Mouse (Mus musculus): ENCODE data around the gene Klk8.

The Klk8 gene

DNA sequence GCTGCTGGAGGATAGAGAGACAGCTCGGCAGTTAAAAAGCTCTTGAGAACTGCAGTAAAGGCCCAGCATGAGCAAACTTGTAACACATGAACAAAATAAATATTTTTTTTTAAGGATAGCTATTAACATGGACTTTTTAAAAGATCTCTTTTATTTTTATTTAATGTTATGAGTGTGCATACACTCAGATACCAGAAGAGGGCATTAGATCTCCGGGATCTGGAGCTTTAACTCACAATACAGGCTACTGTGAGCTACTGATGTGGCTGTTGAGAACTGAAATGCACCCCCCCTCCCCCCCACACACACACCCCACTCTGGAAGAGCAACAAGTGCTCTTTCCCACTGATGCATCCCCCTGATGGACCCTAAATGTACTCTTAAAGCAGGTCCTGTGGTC, 8.1 kb upstream of the Klk8 start:
- in situ Hi-C loops (cut with MboI; ENCODE audit: unreplicated experiment in 2 of 2) = no loop called here

DNA sequence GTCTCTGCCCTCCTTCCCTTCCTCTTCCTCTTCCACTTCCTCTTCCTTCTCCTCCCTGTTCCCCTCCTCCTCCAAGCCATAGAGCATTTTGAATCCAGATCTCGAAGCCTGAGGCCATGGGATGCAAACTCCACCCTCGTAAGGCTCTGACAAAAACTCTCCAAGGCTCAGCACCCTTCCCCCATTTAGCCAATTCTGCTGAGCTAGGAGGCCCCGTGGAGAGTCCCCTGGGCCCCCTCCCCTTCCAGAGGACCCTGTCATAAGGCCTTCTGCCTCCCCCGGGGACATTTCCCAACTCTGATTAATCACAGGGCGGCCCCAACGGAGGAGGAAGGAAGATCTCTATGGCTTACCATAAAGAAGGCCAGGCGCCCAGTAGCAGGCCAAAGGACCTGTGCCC, 5.8 kb upstream of the Klk8 start, which contains the start of gene Klk9:
Klk9 (plus strand) TSS at position 301 of the 400 bp plus-strand sequence.
- in situ Hi-C loops (cut with MboI; ENCODE audit: unreplicated experiment in 2 of 2) = no loop called here

DNA sequence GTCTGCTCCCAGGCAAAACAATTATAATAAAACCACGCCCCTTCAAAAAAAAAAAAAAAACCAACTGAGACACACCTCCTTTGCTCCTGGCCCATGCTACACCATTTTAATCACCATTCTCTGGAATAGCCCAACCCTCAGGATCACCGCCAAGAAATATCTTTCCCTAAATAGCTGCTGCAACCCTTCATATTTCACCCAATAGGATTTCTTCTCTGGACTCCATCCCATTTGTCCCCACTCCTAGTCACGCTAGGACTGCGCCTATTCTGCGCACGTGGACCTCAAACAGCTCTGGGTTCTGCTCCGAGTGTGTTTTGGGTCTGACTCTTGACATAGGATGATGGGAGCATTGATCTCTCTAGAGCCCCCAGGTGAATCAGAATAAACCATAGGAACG, 1.0 kb upstream of the Klk8 start:
- in situ Hi-C loops (cut with MboI; ENCODE audit: unreplicated experiment in 2 of 2) = no loop called here

DNA sequence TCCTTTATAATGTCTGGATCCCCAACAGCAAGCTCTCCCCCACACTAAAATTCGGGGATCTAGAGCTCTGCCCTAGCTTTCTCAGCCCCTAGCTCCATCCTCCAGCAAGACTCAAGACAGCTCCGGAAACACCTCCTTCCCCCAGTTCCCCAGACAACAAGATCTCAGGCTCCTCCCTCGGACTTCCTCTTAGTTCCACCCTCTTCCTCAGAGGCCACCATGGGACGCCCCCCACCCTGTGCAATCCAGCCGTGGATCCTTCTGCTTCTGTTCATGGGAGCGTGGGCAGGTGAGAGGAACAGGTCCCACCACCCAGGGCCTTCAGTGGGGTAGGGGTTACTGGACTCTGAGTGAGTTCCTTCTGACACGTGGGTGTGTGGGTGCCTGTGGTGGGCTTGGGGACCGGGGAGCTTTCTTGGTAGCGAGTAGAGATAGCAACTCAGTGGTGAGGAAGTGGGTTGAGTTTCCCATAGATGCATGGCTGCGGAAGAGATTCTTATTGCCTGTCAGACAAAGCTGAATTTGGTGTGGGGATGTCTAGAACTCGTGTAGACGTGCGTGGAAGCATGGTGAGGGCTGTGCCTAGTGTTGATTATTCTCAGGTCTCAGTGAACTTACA, 576 bp downstream of the Klk8 start:
- in situ Hi-C loops (cut with MboI; ENCODE audit: unreplicated experiment in 2 of 2) = no loop called here

DNA sequence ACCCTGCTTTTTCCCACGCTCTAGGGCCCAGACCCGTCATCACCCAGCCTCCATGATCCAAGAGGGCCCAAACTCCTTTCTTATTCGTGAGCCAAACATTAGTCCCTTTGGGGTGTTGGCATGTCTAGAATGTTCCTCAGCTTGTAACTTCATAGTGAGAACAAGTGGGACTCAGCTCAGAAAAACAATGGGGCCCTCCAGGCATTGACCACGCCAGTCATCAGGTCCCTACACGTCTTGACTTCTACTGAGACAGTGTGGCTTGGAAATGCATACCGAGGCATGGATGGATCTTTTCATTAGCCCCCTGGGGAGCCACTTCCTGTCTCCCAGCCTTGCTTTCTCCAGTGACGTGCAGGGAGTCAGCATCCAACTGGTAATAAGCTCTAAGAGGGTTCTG, 2.5 kb downstream of the Klk8 start:
- in situ Hi-C loops (cut with MboI; ENCODE audit: unreplicated experiment in 2 of 2) = no loop called here

DNA sequence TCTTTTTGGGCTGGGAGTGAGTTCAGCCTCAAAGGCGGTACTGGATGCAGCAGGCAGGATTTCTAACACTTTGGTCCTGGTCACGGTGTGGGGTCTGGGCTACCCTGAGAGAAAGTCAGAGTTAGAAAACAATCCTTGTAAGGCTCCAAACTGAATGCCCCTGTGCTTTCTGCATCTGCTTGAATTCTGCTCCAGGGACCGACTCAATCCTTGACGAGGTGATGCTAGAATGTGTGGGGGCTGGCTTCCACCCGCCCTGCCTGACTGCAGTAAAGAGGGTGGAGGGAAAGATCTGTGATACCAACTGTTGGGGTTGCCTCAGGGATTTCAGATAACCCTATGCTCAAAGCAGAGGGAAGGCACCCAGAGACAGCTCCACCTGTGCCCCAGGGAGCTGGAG, 13.6 kb downstream of the Klk8 start, which contains the start of gene Klk7:
Klk7 (plus strand) TSS at position 301 of the 400 bp plus-strand sequence.
- in situ Hi-C loops (cut with MboI; ENCODE audit: unreplicated experiment in 2 of 2) = no loop called here

DNA sequence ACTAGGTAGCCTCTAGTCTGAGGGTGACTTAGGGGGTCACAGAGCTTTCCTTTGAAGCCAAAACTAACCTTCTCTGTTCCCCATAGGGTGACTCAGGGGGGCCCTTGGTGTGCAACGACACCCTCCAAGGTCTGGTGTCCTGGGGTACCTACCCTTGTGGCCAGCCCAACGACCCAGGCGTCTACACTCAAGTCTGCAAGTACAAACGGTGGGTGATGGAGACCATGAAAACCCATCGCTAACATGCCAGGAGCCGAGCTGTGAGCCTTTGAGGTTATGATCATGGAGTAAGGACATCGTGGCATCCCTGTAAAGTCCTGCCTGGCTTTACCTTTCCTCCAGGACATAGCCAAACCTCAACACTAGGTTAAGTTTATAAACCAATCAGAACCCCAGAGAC, 17.8 kb downstream of the Klk8 start:
- in situ Hi-C loops (cut with MboI; ENCODE audit: unreplicated experiment in 2 of 2) = no loop called here

DNA sequence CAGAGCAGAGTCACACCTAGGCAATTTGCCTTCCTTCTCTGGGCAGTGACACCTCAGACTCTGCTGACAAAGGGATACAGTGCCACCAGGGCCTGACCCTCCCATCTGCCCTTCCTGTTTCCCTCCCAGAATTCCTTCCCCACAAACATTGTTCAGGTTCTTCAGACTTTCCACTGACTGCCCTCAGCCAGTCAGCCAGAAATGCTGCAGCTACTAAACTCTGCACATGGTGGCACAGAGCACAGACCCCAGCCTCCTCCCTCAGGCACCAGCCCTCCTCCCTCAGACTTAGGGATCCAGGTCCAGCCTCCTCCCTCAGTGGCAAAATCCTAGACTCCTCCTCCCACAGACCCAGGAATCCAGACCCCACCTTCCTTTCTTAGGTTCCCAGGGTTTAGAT, 19.4 kb downstream of the Klk8 start:
- in situ Hi-C loops (cut with MboI; ENCODE audit: unreplicated experiment in 2 of 2) = no loop called here

DNA sequence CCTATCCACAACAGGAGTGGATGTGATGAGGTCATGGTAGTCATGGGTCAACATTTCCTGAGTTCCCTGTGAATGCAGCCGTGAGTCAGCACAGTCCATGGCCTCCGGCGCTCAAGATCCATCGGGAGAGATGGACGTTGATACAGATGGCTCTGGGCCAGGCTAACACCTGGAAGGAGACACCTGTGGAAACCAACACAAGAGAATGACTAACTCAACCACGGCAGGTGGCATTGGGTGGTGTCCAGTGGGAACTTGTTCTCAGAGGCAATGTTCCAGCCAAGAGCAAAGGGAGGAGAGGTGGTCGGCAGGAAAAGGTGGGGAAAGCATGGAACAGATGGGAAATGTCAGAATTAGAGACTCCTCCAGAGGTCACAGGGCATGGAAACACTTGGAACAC, 24.2 kb downstream of the Klk8 start:
- in situ Hi-C loops (cut with MboI; ENCODE audit: unreplicated experiment in 2 of 2) = no loop called here

DNA sequence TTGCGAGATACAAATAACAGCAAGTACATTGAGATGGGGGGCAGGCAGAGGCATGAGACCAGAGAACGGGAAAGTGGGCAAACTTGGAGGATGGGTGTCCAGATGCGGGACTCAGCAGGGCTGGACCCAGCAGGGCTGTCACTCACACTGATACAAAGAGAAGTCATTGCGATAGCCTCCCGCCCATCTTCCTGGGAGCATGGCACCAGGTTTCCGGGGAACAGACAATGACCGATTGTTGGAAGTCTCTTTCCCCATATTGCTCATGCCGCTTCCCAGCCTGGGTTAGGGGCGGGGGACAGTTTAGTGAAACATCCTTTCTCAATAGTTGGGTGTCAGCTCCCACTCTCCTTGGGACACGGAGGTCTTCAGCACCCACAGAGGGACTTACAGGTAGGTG, 26.8 kb downstream of the Klk8 start, which contains the start of gene Klk6:
Klk6 (plus strand) TSS at position 301 of the 400 bp plus-strand sequence.
- in situ Hi-C loops (cut with MboI; ENCODE audit: unreplicated experiment in 2 of 2) = no loop called here

DNA sequence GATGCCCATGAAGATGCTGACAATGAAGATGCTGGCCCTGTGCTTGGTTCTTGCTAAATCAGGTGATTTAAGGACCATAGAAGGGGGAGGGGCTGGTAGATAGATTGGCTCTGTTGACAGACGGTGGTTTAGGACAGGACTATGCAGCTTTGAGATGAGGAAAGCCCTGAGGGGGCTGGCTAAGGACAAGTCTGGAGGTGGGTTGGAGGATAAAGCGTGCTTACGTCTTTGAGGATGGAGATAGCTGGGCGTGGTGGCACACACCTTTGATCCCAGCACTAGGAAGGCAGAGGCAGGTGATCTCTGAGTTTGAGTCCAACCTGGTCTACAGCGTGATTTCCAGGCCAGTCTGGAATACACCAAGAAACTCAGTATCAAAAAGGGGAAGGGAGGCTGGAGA, 28.7 kb downstream of the Klk8 start:
- in situ Hi-C loops (cut with MboI; ENCODE audit: unreplicated experiment in 2 of 2) = no loop called here

DNA sequence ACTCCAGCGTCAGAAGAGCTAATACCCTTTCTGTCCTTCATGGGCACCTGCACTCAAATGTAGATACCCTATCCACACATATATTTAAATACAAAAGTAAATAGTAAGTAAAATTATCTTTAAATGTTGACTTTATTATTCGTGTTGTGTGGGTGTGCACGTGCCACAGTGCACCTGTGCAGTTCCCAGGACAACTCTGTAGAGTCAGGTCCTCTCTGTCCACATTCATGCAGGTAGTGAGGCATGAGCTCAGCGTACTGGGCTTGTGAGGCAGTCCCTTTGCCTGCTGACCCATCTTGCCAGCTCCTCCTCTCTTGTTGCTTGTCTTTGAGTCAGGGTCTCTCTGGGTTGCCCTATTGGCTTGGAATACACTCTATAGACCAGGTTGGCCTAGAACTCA, 30.3 kb downstream of the Klk8 start:
- in situ Hi-C loops (cut with MboI; ENCODE audit: unreplicated experiment in 2 of 2) = no loop called here

DNA sequence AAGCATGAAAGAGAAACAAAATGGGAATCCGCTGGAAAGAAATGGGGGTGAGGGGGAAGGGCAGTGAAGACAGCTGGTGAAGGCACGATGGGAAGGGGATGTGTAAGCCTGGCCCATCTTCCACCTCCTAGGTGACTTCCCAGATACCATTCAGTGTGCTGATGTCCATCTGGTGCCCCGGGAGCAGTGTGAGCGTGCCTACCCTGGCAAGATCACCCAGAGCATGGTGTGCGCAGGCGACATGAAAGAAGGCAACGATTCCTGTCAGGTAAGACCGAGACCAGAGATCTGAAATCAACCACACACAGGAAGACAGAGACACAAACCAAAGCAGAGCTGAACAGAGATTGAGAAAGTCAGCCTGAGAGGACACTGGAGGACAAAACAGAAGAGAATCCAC, 31.6 kb downstream of the Klk8 start:
- in situ Hi-C loops (cut with MboI; ENCODE audit: unreplicated experiment in 2 of 2) = no loop called here

DNA sequence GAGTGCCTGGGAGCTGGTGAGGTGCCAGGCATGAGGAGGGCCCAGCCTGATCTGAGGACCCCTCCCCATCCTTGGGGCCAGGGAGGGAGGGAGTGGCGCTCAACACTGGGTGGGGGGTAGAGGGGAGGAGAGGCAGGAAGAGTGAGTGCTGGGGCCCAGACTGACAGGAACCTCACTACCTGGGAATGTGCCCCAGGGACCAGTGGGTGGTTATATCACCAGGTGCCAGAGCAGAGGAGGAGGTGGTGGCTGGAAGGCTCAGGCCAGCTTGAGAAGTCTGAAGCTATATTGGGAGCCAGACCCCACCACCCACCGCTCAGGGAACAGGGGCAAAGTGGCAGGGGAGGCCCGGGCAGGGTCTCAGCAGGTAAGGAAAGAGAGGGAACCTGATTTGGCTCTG, 44.3 kb downstream of the Klk8 start, which contains the start of gene Klk5:
Klk5 (plus strand) TSS at position 271 of the 400 bp plus-strand sequence.
- in situ Hi-C loops (cut with MboI; ENCODE audit: unreplicated experiment in 2 of 2) = no loop called here

DNA sequence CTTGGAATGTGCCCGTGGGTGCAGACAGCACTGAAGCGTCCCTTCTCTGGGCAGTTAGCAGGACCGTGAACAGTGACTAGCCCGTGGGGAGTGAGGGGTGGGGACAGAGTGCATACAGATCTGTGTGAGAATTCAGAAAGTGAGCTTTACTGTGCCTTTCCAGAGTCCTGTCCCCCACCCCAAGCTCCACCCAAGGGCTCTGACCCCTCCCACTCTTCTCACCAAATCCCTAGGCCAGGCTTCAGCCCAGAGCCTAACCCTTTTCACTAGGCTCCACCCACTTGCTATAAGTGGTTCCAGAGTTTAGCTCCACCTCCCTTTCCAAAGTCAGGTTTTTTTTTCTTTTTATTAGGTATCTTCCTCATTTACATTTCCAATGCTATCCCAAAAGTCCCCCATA, 46.4 kb downstream of the Klk8 start:
- in situ Hi-C loops (cut with MboI; ENCODE audit: unreplicated experiment in 2 of 2) = no loop called here

DNA sequence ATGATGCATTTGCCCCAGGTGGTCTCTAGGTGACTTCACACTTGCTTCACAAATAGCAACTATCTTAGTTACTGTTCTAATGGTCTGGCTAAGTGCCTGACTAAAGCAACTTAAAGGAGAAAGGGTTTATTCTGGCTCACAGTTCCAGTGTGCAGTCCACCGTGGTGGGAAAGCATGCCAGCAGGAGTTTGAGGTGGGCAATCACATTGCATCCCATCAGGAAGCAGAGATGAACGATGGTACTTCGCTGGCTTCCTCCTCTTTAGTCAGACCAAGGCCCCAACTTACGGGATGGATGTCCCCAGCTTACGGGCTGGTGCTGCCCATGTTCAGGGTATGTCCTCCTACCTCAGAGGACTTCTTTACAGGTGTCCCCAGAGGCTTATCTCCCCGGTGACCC, 54.2 kb downstream of the Klk8 start:
- in situ Hi-C loops (cut with MboI; ENCODE audit: unreplicated experiment in 2 of 2) = no loop called here

All from v-Abl transformed pro-B cells (cell line).